Mouse (Mus musculus) kidney, embryonic 16.5 days (tissue): Measurements from ENCODE around the gene Tlr12. TPM values are rescaled to one million over a fixed set of nuclear protein-coding genes. Genes with fewer than 3 reads are reported as not detected.
"Not testable (repeated sequence)": the region's sequence is repeated elsewhere in the genome, so short reads cannot be mapped to it uniquely, and the experiment has no call there.

ENCODE experiments used
- ATAC-seq: fragments of 200-750 bp; cut with Nextera tagmentation; 2 replicates; pipeline ENCODE4 v1.8.0; 2017; ENCODE audit warnings: moderate TSS enrichment; ENCODE audit not compliant: low FRiP score, low TSS enrichment
- H3K27ac ChIP-seq: fragments of 300-500 bp; sonication (generic); 2 replicates; pipeline ENCODE4 v1.5.1; 2014; ENCODE audit warnings: low read length
- H3K27me3 ChIP-seq: fragments of 300-500 bp; sonication (generic); 2 replicates; pipeline ENCODE4 v1.6.1; 2014; ENCODE audit warnings: low read length, control low read depth, mixed read lengths; ENCODE audit not compliant: insufficient read depth
- H3K36me3 ChIP-seq: fragments of 300-500 bp; sonication (generic); 2 replicates; pipeline ENCODE4 v1.6.1; 2014; ENCODE audit warnings: low read length, control low read depth, mixed read lengths; ENCODE audit not compliant: insufficient read depth
- H3K4me1 ChIP-seq: fragments of 300-500 bp; sonication (generic); 2 replicates; pipeline ENCODE4 v1.6.1; 2014; ENCODE audit warnings: low read length, control low read depth, mixed read lengths; ENCODE audit not compliant: insufficient read depth
- H3K4me2 ChIP-seq: fragments of 300-500 bp; sonication (generic); replicated peaks from 2 replicates; pipeline ENCODE4 v1.6.1; 2014; ENCODE audit warnings: low read depth, low read length
- H3K4me3 ChIP-seq: fragments of 300-500 bp; sonication (generic); 2 replicates; pipeline ENCODE4 v1.5.1; 2014; ENCODE audit warnings: mild to moderate bottlenecking, low read length
- H3K9ac ChIP-seq: fragments of 300-500 bp; sonication (generic); replicated peaks from 2 replicates; pipeline ENCODE4 v1.6.1; 2014; ENCODE audit warnings: low read length
- H3K9me3 ChIP-seq: fragments of 300-500 bp; sonication (generic); 2 replicates; pipeline ENCODE4 v1.6.1; 2016; ENCODE audit warnings: low read length, control low read depth
- WGBS: fragments of 180-500 bp; shearing (Covaris S2); extraction: QIAGEN DNeasy Blood & Tissue Kit; methylation state at CpG from one replicate; pipeline ENCODE4 v1.1.7; 2014; 5-methylcytosine and 5-hydroxymethylcytosine counted together
- polyA plus RNA-seq: library from polyadenylated mRNA; unstranded; fragments of >200 nt; fragmentation: Nextera tagmentation; extraction: Ambion mirVana; gene quantifications from 2 replicates; pipeline ENCODE4 v1.2.1, GENCODE M21; 2015

Tlr12 gene
- polyA plus RNA-seq, 1 experiment from 2014 or later: 4.3 TPM

- no peaks in the 10 kb centered on the region for H3K36me3 ChIP-seq
- 0 out of 2 replicates have a peak, but pooled peaks cover 4% of the 10 kb centered on the region for H3K9me3 ChIP-seq
- H3K4me3 ChIP-seq: no peak overlapping the region
- no peak overlapping the region for H3K27ac ChIP-seq
- no peak for ATAC-seq
- H3K4me2 ChIP-seq: no peak overlapping the region
- H3K27me3 ChIP-seq: no peaks in the 10 kb centered on the region
- H3K9ac ChIP-seq: no peak overlapping the region
- H3K4me1 ChIP-seq: peaks cover 32% of the 10 kb centered on the region
- WGBS: 92% methylated on average over 8 of the region's 8 CpGs
These were observed 2.7 kb upstream of the Tlr12 start for GRCm38 (mm10) chr4:128621109-128621508.

- Histone ChIP-seq H3K9ac (no peak overlapping the region), H3K4me2 (no peak overlapping the region), H3K36me3 (no peaks in the 10 kb centered on the region), H3K4me3 (no peak overlapping the region), H3K27ac (no peak overlapping the region), H3K4me1 (peaks cover 35% of the 10 kb centered on the region), H3K9me3 (0 out of 2 replicates have a peak, but pooled peaks cover 4% of the 10 kb centered on the region), H3K27me3 (no peaks in the 10 kb centered on the region)
- ATAC-seq: no peak
- WGBS: 76% methylated on average over 6 of the region's 6 CpGs
These were observed 2.2 kb upstream of the Tlr12 start for GRCm38 (mm10) chr4:128620572-128620971.

GRCm38 (mm10) chr4:128618963-128619362, 544 bp upstream of the Tlr12 start:
- no peaks in the 10 kb centered on the region for H3K9me3 ChIP-seq
- H3K4me3 ChIP-seq: no peak overlapping the region
- H3K27me3 ChIP-seq: no peaks in the 10 kb centered on the region
- 23% methylated on average over 2 of the region's 2 CpGs for WGBS
- no peak overlapping the region for H3K9ac ChIP-seq
- ATAC-seq: no peak
- H3K27ac ChIP-seq: peak overlapping the region; percentile 71
- no peak overlapping the region for H3K4me2 ChIP-seq
- peaks cover 36% of the 10 kb centered on the region for H3K4me1 ChIP-seq
- H3K36me3 ChIP-seq: no peaks in the 10 kb centered on the region

- Histone ChIP-seq H3K4me3 (peak overlapping the region; percentile 7), H3K4me1 (peaks cover 38% of the 10 kb centered on the region), H3K9me3 (no peaks in the 10 kb centered on the region), H3K36me3 (no peaks in the 10 kb centered on the region), H3K4me2 (peak overlapping the region; percentile 39), H3K9ac (peak overlapping the region; percentile 49), H3K27ac (peak overlapping the region; percentile 71), H3K27me3 (no peaks in the 10 kb centered on the region)
- peak; percentile 64 for ATAC-seq
- WGBS: 37% methylated on average over 17 of the region's 17 CpGs
These were observed 877 bp downstream of the Tlr12 start for GRCm38 (mm10) chr4:128617363-128618120.

- peaks cover 40% of the 10 kb centered on the region for H3K4me1 ChIP-seq
- no peaks in the 10 kb centered on the region for H3K36me3 ChIP-seq
- no peaks in the 10 kb centered on the region for H3K27me3 ChIP-seq
- H3K4me2 ChIP-seq: no peak overlapping the region
- WGBS: 87% methylated on average over 14 of the region's 14 CpGs
- H3K27ac ChIP-seq: no peak overlapping the region
- no peak overlapping the region for H3K4me3 ChIP-seq
- H3K9me3 ChIP-seq: no peaks in the 10 kb centered on the region
- no peak overlapping the region for H3K9ac ChIP-seq
- no peak for ATAC-seq
These were observed 2.7 kb downstream of the Tlr12 start for GRCm38 (mm10) chr4:128615761-128616160.

GRCm38 (mm10) chr4:128613326-128613725, 5.1 kb downstream of the Tlr12 start:
- 14% methylated on average over 8 of the region's 8 CpGs for WGBS
- ATAC-seq: no peak

GRCm38 (mm10) chr4:128611726-128612125, 6.7 kb downstream of the Tlr12 start:
- H3K9ac ChIP-seq, H3K27ac ChIP-seq, H3K36me3 ChIP-seq, H3K4me3 ChIP-seq, H3K4me2 ChIP-seq, H3K9me3 ChIP-seq, ATAC-seq, H3K27me3 ChIP-seq: not testable (repeated sequence)
- H3K4me1 ChIP-seq: peaks cover 25% of the 10 kb centered on the region
- 80% methylated on average over 3 of the region's 3 CpGs for WGBS

More at GRCm38 (mm10) chr4:128613326-128613725, 5.1 kb downstream of the Tlr12 start:
- H3K4me3 ChIP-seq: no peak overlapping the region
- H3K4me1 ChIP-seq: peaks cover 41% of the 10 kb centered on the region
- no peaks in the 10 kb centered on the region for H3K27me3 ChIP-seq
- H3K4me2 ChIP-seq: no peak overlapping the region
- H3K9ac ChIP-seq: no peak overlapping the region
- H3K9me3 ChIP-seq: no peaks in the 10 kb centered on the region
- H3K27ac ChIP-seq: no peak overlapping the region
- no peaks in the 10 kb centered on the region for H3K36me3 ChIP-seq

- H3K27ac ChIP-seq: peak overlapping the region; percentile 50; the same call in 1 of the 2 replicates
- no peaks in the 10 kb centered on the region for H3K36me3 ChIP-seq
- no peaks in the 10 kb centered on the region for H3K27me3 ChIP-seq
- ATAC-seq: no peak
- H3K4me1 ChIP-seq: peaks cover 20% of the 10 kb centered on the region
- 22% methylated on average over 10 of the region's 10 CpGs for WGBS
- peak overlapping the region; percentile 72 for H3K4me3 ChIP-seq
- H3K4me2 ChIP-seq: peak overlapping the region; percentile 82
- H3K9ac ChIP-seq: 0 out of 2 replicates have a peak overlapping the region, but pooled peaks have one; percentile 38
- no peaks in the 10 kb centered on the region for H3K9me3 ChIP-seq
These were observed 7.7 kb downstream of the Tlr12 start for GRCm38 (mm10) chr4:128610706-128611105.

GRCm38 (mm10) chr4:128609925-128610402, 8.5 kb downstream of the Tlr12 start, which contains the start of gene Zscan20:
Gene Zscan20 (minus strand): TSS chr4:128610098.
- Histone ChIP-seq H3K9ac (peak within 1 kb of the TSS; percentile 70), H3K27ac (peak within 1 kb of the TSS; percentile 50; the same call in 1 of the 2 replicates), H3K9me3 (no peaks in the 10 kb centered on the region), H3K4me3 (peak within 1 kb of the TSS; percentile 72), H3K27me3 (no peaks in the 10 kb centered on the region), H3K36me3 (no peaks in the 10 kb centered on the region), H3K4me1 (peaks cover 17% of the 10 kb centered on the region), H3K4me2 (peak within 1 kb of the TSS; percentile 82)
- WGBS: 0% methylated on average over 24 of the region's 24 CpGs
- peak; percentile 96 for ATAC-seq
